Mouse (Mus musculus) neural tube, embryonic 10.5 days (tissue): ENCODE measurements around the gene Spg21.

Experiments
- DNase-seq: peaks from one replicate; pipeline ENCODE4 v3.0.0-alpha.2; 2017; ENCODE audit warnings: low spot score; ENCODE audit errors: extremely low spot score

The Spg21 gene

GRCm38 (mm10) chr9:65460732-65461442 lies at the start of gene Spg21:
Spg21 (plus strand) TSS chr9:65460947.
- peak; percentile 98 for DNase-seq

- no peak for DNase-seq
These were observed 49.4 kb upstream of the Spg21 start for GRCm38 (mm10) chr9:65411326-65411725.

DNA sequence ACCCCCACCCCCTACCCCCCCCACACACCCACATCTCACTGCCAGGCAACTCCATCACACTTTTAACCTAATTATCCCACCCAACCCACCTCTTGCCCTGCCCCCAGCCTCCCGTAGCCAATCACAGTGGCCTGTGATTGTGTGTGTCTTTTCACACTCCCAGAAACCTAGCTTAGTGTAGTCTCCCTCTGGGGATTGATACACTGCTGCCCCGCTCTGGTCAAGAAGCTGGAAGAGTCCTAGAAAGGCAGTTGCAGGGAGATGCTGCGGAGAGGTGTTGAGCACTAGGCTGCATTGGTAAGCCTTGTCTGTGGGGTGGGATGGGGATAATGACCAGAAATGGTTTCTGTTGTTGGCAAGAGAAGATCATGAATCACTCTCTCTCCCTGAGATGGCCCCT lies 43.0 kb upstream of the Spg21 start:
- DNase-seq: no peak

DNA sequence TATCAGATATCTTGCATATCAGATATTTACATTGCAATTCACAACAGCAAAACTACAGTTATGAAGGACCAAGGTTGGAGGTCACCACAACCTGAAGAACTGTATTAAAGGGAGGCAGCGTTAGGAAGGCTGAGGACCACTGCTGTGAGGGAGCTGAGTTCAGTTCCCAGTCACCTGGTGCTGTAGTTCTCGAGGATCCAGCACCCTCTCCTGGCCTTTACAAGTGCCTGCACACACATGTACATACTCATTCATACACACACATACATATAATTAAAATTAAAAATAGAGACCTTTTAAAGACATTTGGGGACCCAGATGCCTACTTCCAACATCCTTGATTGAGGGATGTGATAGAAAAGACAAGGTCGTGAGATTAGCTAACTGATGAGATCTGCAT lies 41.1 kb upstream of the Spg21 start:
- DNase-seq: no peak

DNA sequence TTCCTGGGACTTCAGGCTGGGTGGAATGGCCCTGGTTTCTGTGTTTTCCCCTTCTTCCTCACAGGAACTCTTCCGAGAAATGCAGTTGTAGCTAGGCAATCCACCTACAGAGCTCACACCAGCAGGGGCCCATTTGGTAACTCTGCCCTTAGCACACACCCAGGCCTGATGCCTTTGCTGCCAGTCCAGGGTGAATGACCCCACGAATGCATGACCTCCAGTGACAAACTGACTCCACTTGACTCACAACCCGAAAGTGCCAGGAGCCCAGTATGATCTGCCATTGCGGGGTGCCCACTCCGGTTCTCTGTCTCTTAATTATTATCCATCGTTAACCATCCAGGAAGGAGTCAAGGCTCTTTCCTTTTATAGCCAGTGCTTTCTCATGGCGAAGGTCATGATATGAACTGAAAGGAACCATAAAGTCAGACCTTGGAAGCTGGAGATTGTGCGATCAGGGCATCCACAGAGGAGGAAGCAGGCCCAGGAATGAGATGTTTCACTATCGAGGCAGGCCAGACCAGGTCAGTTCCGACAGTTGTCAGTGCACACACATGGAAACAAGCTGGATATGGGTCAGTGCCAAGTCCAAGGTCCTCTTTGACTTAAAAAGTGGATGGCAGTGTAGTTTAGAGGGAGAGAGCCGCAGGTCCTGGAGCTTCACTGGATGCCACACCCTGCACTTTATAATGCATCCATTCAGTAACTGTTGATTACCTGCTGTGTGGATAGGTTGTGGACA lies 37.8 kb upstream of the Spg21 start, which contains the start of gene Slc51b:
Gene Slc51b, minus strand, starts transcription at position 196 of the 742 bp plus-strand sequence.
- no peak for DNase-seq

DNA sequence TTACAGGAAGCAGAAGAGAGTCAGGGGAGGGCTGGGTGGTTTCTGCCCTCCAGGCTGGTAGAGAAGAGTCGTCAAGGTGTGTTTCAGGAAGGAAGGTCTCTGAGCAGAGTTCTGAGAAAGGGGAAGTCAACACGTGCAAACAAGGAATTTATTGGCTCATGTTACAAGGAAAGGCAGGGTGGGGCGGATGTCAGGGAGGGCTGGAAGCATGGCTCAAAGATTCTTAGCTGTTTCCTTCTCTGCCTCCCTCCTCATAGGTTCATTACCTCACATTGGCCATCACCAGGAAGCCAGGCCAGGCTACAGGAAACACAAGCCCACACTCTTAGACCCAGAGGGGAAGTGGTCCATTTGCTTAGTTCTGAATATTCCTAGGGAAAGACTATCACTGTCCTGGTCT lies 36.4 kb upstream of the Spg21 start:
- DNase-seq: no peak

DNA sequence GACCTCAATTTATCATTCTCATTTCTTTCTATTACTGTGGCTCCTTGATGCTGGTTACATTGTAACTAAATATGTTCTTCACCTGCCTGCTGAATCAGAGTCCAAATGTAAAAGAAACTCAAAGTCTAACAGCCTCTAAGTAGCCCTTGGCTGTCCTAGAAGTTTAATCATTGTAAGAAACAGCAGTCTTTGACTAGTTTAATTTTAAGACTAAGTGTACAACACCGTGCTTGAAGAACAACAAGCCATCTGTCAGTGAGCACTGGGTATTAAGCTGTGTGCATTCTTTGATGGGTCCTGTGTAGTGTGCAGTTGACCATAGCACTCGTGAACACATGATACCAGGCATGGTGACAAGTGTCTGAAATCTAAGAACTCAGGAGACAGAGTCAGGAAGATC lies 33.2 kb upstream of the Spg21 start:
- DNase-seq: no peak

DNA sequence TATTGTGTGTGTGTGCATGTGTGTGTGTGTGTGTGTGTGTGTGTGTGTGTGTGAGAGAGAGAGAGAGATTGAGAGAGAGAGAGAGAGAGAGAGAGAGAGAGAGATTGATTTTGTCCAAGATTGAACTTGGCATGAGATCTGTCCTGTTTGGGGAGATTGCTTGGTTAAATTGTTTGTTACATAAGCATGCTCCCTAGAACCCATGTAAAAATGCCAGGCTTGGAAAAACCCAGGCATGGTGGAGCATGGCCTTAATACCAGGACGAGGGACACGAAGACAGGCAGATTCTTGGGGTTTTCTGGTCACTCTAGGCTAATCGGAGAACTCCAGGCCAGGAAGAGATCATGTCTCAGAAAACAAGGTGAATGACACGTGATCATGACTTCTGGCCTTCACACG lies 32.7 kb upstream of the Spg21 start:
- DNase-seq: no peak

GRCm38 (mm10) chr9:65430401-65430800 lies 30.3 kb upstream of the Spg21 start:
- no peak for DNase-seq

DNA sequence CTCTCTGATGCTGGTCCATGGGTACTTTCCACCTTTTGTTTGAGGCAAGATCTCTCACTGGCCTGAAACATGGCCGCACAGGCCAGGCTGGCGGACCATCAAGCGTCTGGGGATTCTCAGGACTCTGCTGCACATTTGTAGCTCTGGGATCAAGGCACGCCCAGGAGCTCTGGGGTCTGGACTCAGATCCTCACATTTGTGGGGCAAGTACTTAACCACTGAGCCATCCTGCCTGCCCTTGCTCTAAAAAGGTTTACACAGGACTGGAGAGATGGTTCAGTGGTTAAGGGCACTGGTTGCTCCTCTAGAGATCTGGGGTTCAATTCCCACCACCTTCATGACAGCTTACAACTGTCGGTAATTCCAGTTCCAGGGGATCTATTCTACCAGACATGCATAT lies 29.8 kb upstream of the Spg21 start:
- no peak for DNase-seq

- DNase-seq: peak; percentile 85
These were observed 28.5 kb upstream of the Spg21 start for GRCm38 (mm10) chr9:65432236-65432635.

GRCm38 (mm10) chr9:65434140-65434539 lies 26.6 kb upstream of the Spg21 start:
- peak; percentile 44 for DNase-seq

- DNase-seq: no peak
These were observed 25.5 kb upstream of the Spg21 start for GRCm38 (mm10) chr9:65435211-65435610.

GRCm38 (mm10) chr9:65435671-65436301 lies 25.0 kb upstream of the Spg21 start, which contains the start of gene Mtfmt:
Mtfmt (plus strand) TSS chr9:65435782.
- peak; percentile 94 for DNase-seq

- no peak for DNase-seq
These were observed 16.1 kb upstream of the Spg21 start for GRCm38 (mm10) chr9:65444692-65445091.

GRCm38 (mm10) chr9:65447951-65448350 lies 12.8 kb upstream of the Spg21 start:
- no peak for DNase-seq

- DNase-seq: no peak
These were observed 1.8 kb upstream of the Spg21 start for GRCm38 (mm10) chr9:65458975-65459374.

- DNase-seq: no peak
These were observed 549 bp upstream of the Spg21 start for GRCm38 (mm10) chr9:65460198-65460597.

DNA sequence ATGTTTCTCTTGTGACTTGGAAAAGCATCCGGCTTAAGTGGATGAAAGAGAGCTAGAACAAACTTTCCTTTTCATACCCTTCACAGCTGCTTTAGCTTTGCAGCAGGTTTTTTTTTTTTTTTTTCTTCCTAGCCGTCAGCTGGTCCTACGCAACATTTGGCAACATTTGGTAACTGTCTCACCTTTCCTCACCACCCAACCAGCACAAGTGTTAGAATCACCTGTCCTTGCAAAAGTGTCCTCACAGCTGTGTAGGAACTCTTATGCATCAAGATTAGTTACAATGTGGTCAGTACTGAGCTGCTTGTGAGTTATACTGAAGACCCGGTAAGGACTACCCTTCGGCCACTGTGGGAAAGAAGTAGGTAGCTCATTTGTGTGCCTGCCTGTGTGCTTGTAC lies 1.8 kb downstream of the Spg21 start:
- no peak for DNase-seq

DNA sequence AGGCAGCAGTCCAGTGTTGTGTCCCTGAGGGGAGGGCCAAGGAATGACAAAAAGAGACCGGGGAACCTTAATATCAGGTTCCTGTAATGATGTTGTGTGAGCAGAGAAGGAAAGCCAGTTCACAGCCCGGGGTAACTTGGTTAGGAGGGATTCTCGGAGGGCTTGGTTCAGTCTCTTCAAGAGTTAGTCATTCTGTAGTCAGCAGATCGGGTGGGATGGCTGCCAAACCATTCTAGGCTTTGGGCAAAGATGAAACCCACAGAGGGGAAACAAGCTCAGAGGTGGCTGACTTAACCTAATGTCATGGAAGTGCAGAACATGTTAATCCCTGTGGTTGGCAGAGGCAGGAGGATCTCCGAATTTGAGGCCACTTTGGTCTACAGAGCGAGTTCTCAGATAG lies 3.4 kb downstream of the Spg21 start:
- DNase-seq: no peak

DNA sequence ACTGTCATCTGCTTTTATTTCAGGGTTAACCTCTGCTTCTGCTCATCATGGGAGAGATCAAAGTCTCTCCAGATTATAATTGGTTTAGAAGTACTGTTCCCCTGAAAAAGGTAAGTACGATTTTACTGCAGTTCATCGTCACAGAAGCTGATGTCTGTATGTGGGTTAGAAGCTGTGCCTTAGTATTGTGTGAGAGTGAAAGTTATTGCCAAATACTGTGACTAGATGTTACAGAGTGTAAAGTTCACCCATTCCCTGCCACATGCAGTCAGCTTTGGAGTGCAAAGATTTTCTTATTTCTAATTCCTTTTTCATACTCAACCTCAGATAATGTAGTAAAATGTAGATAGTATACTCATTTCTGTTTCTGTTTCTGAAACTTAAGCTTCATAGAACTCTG lies 4.5 kb downstream of the Spg21 start:
- no peak for DNase-seq

DNA sequence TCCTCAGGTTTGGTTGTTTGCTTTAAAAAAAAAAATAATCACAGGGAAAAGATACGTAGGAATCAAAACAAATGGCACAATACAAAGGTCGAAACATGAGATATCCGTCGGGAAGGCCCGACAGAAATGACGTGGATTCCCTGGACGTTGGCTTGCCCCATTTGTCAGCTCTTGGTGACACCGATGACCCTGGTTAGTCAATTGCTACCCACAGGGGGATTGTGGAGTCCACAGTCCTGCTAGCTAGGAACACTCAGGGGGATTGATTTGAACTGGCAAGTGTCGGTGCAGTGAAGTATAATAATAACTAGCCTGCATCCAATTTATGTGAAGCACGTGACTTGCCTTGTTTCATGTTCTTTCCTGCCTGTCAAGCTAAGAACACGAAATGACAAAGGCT lies 6.9 kb downstream of the Spg21 start:
- DNase-seq: no peak
